Mouse (Mus musculus) bone marrow, adult 2 months (tissue): ENCODE results near the gene Gm13889.

Experiments
- CTCF ChIP-seq: fragments of 200-500 bp; IDR thresholded peaks from 2 replicates; pipeline ENCODE4 v1.5.1; 2011; ENCODE audit warnings: low read length, control low read depth; ENCODE audit not compliant: control insufficient read depth, insufficient read depth
- POLR2A ChIP-seq: fragments of 200-500 bp; IDR thresholded peaks from 2 replicates; pipeline ENCODE4 v1.6.1; 2011; ENCODE audit warnings: low read depth, mild to moderate bottlenecking, control low read depth, low read length, borderline replicate concordance; ENCODE audit not compliant: control insufficient read depth

DNA sequence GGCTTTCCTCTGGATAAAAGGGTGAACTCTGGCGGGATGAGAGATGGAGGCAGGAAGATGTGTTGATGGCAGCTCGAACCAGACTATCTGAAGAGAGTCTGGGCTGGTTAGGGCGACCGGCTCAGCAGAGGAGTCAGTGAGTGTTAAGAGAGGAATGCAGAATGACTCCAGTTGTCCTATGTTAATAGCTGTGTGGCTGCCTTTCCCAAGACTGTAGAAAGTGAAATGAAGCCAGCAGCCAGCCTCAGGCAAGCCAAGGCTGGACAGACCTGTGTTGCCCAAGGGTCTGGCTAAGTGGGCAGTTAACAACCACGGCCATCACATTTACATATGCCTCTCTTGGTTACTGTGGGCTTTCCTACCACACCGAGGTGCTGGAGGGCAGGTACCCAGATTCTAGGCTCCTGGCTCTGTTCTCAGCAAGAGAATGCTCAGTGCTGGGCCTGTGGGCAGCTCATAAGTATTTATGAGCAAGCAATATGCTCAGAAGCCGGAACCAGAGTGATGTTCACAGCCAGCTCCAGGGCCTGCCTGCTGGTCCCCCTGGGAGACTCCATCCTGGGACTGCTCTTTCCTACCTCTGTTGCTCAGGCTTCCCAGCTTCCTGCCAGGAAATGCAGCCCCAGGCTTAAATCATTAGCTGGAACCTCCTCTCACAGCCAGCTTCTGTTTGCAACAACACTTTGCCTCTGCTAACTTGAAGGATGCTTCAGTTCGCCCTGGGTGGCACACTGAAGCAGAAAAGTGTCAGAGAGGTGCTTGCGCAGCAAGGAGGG lies 49.3 kb downstream of the Gm13889 start:
- TF ChIP-seq CTCF (no peak), POLR2A (no peak)
